Mouse (Mus musculus) kidney, postnatal 0 days (tissue): ENCODE data around the gene Hikeshi. TPM values are rescaled to one million over a fixed set of nuclear protein-coding genes. Genes with fewer than 3 reads are reported as not detected.

Experiments used
- ATAC-seq: fragments of 200-750 bp; cut with Nextera tagmentation; replicated peaks from 2 replicates; pipeline ENCODE4 v1.8.0; 2017; ENCODE audit warnings: low read depth, moderate number of reproducible peaks, moderate TSS enrichment, moderate library complexity; ENCODE audit not compliant: low FRiP score
- DNase-seq: peaks from one replicate; pipeline ENCODE4 v3.0.0-alpha.2; 2016; ENCODE audit warnings: low spot score
- H3K27ac ChIP-seq: fragments of 300-500 bp; sonication (generic); 2 replicates; pipeline ENCODE4 v1.5.1; 2014; ENCODE audit warnings: mild to moderate bottlenecking
- H3K27me3 ChIP-seq: fragments of 300-500 bp; sonication (generic); 2 replicates; pipeline ENCODE4 v1.6.1; 2014; ENCODE audit warnings: low read length, mixed read lengths; ENCODE audit not compliant: insufficient read depth
- H3K36me3 ChIP-seq: fragments of 300-500 bp; sonication (generic); 2 replicates; pipeline ENCODE4 v1.6.1; 2014; ENCODE audit warnings: low read length, mixed read lengths; ENCODE audit not compliant: insufficient read depth
- H3K4me1 ChIP-seq: fragments of 300-500 bp; sonication (generic); replicated peaks from 2 replicates; pipeline ENCODE4 v1.6.1; 2014; ENCODE audit warnings: antibody characterized with exemption, low read length, mixed read lengths; ENCODE audit not compliant: insufficient read depth
- H3K4me2 ChIP-seq: fragments of 300-500 bp; sonication (generic); 2 replicates; pipeline ENCODE4 v1.6.1; 2014; ENCODE audit warnings: mild to moderate bottlenecking, low read length, moderate library complexity, mixed read lengths
- H3K4me3 ChIP-seq: fragments of 300-500 bp; sonication (generic); replicated peaks from 2 replicates; pipeline ENCODE4 v1.5.1; 2014; ENCODE audit warnings: low read depth, low read length
- H3K9ac ChIP-seq: fragments of 300-500 bp; sonication (generic); 2 replicates; pipeline ENCODE4 v1.6.1; 2014; ENCODE audit warnings: low read depth, low read length
- H3K9me3 ChIP-seq: fragments of 300-500 bp; sonication (generic); replicated peaks from 2 replicates; pipeline ENCODE4 v1.6.1; 2016; ENCODE audit warnings: low read length, inconsistent platforms, mixed read lengths
- CTCF ChIP-seq: IDR thresholded peaks from 2 replicates; pipeline ENCODE4 v1.5.1; 2016; ENCODE audit warnings: antibody characterized with exemption, low read depth, mild to moderate bottlenecking, moderate library complexity
- WGBS: fragments of 180-500 bp; shearing (Covaris S2); extraction: QIAGEN DNeasy Blood & Tissue Kit; methylation state at CpG from one replicate; pipeline ENCODE4 v1.1.7; 2014; 5-methylcytosine and 5-hydroxymethylcytosine counted together
- polyA plus RNA-seq: library from polyadenylated mRNA; unstranded; fragments of >200 nt; fragmentation: Nextera tagmentation; extraction: Ambion mirVana; gene quantifications from 2 replicates; pipeline ENCODE4 v1.2.1, GENCODE M21; 2015

Hikeshi gene
- polyA plus RNA-seq, 1 experiment from 2014 or later, result 138 TPM

- 49% methylated on average over 20 of the region's 20 CpGs for WGBS
- DNase-seq (peak; percentile 19), ATAC-seq (no peak)
- Histone ChIP-seq H3K27ac (no peak overlapping the region), H3K9me3 (no peaks in the 10 kb centered on the region), H3K4me2 (no peak overlapping the region), H3K9ac (no peak overlapping the region), H3K4me3 (no peak overlapping the region), H3K36me3 (no peaks in the 10 kb centered on the region), H3K4me1 (no peaks in the 10 kb centered on the region), H3K27me3 (no peaks in the 10 kb centered on the region)
- TF ChIP-seq CTCF, result no peak
Measured at GRCm38 (mm10) chr7:89908899-89909621, 31.9 kb downstream of the Hikeshi start.

GRCm38 (mm10) chr7:89908421-89908820 is 32.6 kb downstream of the Hikeshi start:
- TF ChIP-seq CTCF, result no peak

DNA sequence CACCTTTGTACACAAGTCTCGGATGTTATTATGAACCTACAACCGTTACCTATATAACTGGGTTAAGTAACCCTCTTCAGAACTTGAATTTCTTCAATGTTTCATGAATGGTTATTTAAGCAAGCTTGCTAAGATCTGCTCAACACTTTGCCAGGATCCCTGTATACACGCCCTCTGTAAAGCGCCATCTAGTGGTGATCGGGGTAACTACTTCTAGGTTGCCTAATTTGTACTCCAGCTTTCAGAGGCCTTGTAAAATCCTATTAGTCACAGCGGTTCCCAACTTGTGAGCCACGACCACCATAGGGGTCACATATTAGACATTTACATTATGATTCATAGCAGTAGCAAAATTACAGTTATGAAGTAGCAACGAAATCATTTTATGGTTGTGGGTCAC is 33.1 kb downstream of the Hikeshi start:
- H3K4me2 ChIP-seq, result no peak overlapping the region
- peak; percentile 89 for DNase-seq
- WGBS, result 24% methylated on average over 8 of the region's 8 CpGs
- no peaks in the 10 kb centered on the region for H3K36me3 ChIP-seq
- ATAC-seq, result 0 out of 2 replicates have a peak, but pooled peaks have one; percentile 50
- no peak overlapping the region for H3K27ac ChIP-seq
- H3K9ac ChIP-seq, result no peak overlapping the region
- TF ChIP-seq CTCF, result peak; percentile 96
- H3K9me3 ChIP-seq, result no peaks in the 10 kb centered on the region
- no peaks in the 10 kb centered on the region for H3K4me1 ChIP-seq
- H3K27me3 ChIP-seq, result no peaks in the 10 kb centered on the region
- H3K4me3 ChIP-seq, result no peak overlapping the region

More at GRCm38 (mm10) chr7:89908421-89908820, 32.6 kb downstream of the Hikeshi start:
- H3K27ac ChIP-seq, result no peak overlapping the region
- ATAC-seq (no peak), DNase-seq (no peak)
- no peaks in the 10 kb centered on the region for H3K27me3 ChIP-seq
- no peaks in the 10 kb centered on the region for H3K4me1 ChIP-seq
- no peak overlapping the region for H3K9ac ChIP-seq
- H3K4me3 ChIP-seq, result no peak overlapping the region
- 44% methylated on average over 7 of the region's 7 CpGs for WGBS
- H3K4me2 ChIP-seq, result no peak overlapping the region
- no peaks in the 10 kb centered on the region for H3K9me3 ChIP-seq
- H3K36me3 ChIP-seq, result no peaks in the 10 kb centered on the region

DNA sequence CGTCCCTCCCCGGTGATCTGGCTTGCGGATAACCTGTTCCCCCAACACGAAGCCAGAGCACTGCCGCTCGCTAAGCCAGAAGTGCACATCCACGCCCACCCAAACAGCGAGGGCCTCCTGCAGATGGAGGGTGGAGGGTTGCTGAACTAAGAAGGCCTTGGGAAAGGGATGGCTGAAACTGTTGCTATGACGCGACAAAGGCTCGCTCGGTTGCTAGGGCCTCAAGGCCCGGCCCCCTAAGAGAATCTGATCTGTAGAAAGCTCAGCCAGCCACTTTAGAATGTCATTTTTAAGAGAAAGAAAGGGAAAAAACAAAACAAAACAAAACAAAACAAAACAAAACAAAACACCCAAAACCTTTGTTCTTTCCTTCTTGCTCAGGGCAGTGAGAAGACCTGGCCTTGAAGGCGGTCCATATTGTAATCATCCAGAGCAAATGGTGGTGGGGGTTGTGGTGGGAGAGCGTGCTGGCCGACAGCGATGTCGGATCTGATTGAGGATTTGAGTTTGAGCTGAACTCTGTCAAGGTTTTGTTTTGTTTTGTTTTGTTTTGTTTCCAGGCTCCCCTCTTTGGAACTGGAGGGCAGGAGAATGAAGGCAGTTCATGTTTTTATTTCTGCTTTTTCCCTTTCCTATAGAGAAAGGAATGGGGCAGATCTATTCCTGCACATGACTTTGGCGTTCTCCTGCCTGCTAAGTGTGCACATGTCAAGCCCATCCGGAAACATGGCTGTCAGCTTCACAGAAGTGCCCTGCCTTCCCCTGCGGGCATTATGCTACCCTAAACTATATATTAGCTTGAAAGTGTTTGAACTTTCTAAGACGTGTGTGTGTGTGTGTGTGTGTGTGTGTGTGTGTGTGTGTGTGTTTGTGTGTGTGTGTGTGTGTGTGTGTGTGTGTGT is 37.3 kb downstream of the Hikeshi start, which contains the start of gene Ccdc81:
Gene Ccdc81, minus strand, starts transcription at position 188 of the 902 bp plus-strand sequence.
- ATAC-seq (no peak), DNase-seq (peak; percentile 73)
- H3K9me3 ChIP-seq, result no peaks in the 10 kb centered on the region

GRCm38 (mm10) chr7:89903007-89903406 is 38.0 kb downstream of the Hikeshi start:
- no peak for TF ChIP-seq CTCF

More for the DNA sequence above, 37.3 kb downstream of the Hikeshi start, which contains the start of gene Ccdc81:
- Histone ChIP-seq H3K36me3 (no peaks in the 10 kb centered on the region), H3K27me3 (no peaks in the 10 kb centered on the region), H3K9ac (no peak within 1 kb of the TSS), H3K4me3 (0 out of 2 replicates have a peak within 1 kb of the TSS, but pooled peaks have one; percentile 0), H3K4me2 (peak within 1 kb of the TSS; percentile 37), H3K27ac (no peak within 1 kb of the TSS), H3K4me1 (no peaks in the 10 kb centered on the region)
- WGBS, result 28% methylated on average over 22 of the region's 22 CpGs
- TF ChIP-seq CTCF, result no peak

GRCm38 (mm10) chr7:89891856-89892255 is 49.1 kb downstream of the Hikeshi start:
- no peak overlapping the region for H3K27ac ChIP-seq
- 37% methylated on average over 4 of the region's 4 CpGs for WGBS
- peak; percentile 19 for DNase-seq

More at GRCm38 (mm10) chr7:89903007-89903406, 38.0 kb downstream of the Hikeshi start:
- Histone ChIP-seq H3K4me3 (no peak overlapping the region), H3K27me3 (no peaks in the 10 kb centered on the region), H3K36me3 (no peaks in the 10 kb centered on the region), H3K4me2 (peak overlapping the region; percentile 37), H3K9me3 (no peaks in the 10 kb centered on the region), H3K4me1 (no peaks in the 10 kb centered on the region), H3K27ac (no peak overlapping the region), H3K9ac (no peak overlapping the region)
- ATAC-seq (no peak), DNase-seq (no peak)
- WGBS, result 85% methylated on average over 8 of the region's 8 CpGs

More at GRCm38 (mm10) chr7:89891856-89892255, 49.1 kb downstream of the Hikeshi start:
- no peak for ATAC-seq
- peak; percentile 45 for TF ChIP-seq CTCF
- Histone ChIP-seq H3K4me1 (no peaks in the 10 kb centered on the region), H3K36me3 (no peaks in the 10 kb centered on the region), H3K4me3 (no peak overlapping the region), H3K9ac (no peak overlapping the region), H3K27me3 (no peaks in the 10 kb centered on the region), H3K4me2 (no peak overlapping the region), H3K9me3 (no peaks in the 10 kb centered on the region)
